Mouse (Mus musculus) intestine, embryonic 16.5 days (tissue): ENCODE results near the gene Olfr324. TPM values are rescaled to one million over a fixed set of nuclear protein-coding genes. Genes with fewer than 3 reads are reported as not detected.

Experiments used
- ATAC-seq: fragments of 200-750 bp; cut with Nextera tagmentation; 2 replicates; pipeline ENCODE4 v1.8.0; 2017; ENCODE audit warnings: moderate TSS enrichment, moderate library complexity
- H3K27ac ChIP-seq: fragments of 300-500 bp; sonication (generic); 2 replicates; pipeline ENCODE4 v1.5.1; 2014; ENCODE audit warnings: mild to moderate bottlenecking, low read length
- H3K27me3 ChIP-seq: fragments of 300-500 bp; sonication (generic); replicated peaks from 2 replicates; pipeline ENCODE4 v1.6.1; 2014; ENCODE audit warnings: low read length, control low read depth, mixed read lengths; ENCODE audit not compliant: control insufficient read depth, insufficient read depth
- H3K36me3 ChIP-seq: fragments of 300-500 bp; sonication (generic); 2 replicates; pipeline ENCODE4 v1.6.1; 2014; ENCODE audit warnings: low read length, control low read depth; ENCODE audit not compliant: control insufficient read depth, insufficient read depth
- H3K4me1 ChIP-seq: fragments of 300-500 bp; sonication (generic); 2 replicates; pipeline ENCODE4 v1.6.1; 2014; ENCODE audit warnings: low read length, control low read depth, mixed read lengths; ENCODE audit not compliant: control insufficient read depth, insufficient read depth
- H3K4me2 ChIP-seq: fragments of 300-500 bp; sonication (generic); 2 replicates; pipeline ENCODE4 v1.6.1; 2014; ENCODE audit warnings: low read depth, low read length, control low read depth
- H3K4me3 ChIP-seq: fragments of 300-500 bp; sonication (generic); 2 replicates; pipeline ENCODE4 v1.5.1; 2014; ENCODE audit warnings: mild to moderate bottlenecking, low read length
- H3K9ac ChIP-seq: fragments of 300-500 bp; sonication (generic); 2 replicates; pipeline ENCODE4 v1.6.1; 2014; ENCODE audit warnings: low read depth, low read length
- H3K9me3 ChIP-seq: fragments of 300-500 bp; sonication (generic); 2 replicates; pipeline ENCODE4 v1.6.1; 2016; ENCODE audit warnings: low read length, control low read depth; ENCODE audit not compliant: control insufficient read depth
- WGBS: fragments of 180-500 bp; shearing (Covaris S2); extraction: QIAGEN DNeasy Blood & Tissue Kit; methylation state at CpG from one replicate; pipeline ENCODE4 v1.1.7; 2014; 5-methylcytosine and 5-hydroxymethylcytosine counted together
- polyA plus RNA-seq: library from polyadenylated mRNA; unstranded; fragments of >200 nt; fragmentation: Nextera tagmentation; extraction: Ambion mirVana; gene quantifications from 2 replicates; pipeline ENCODE4 v1.2.1, GENCODE M21; 2015

The Olfr324 gene
- polyA plus RNA-seq, 1 experiment from 2014 or later = not detected

GRCm38 (mm10) chr11:58643350-58643749, 48.4 kb downstream of the Olfr324 start:
- H3K4me3 ChIP-seq = no peak overlapping the region
- H3K27ac ChIP-seq = no peak overlapping the region
- H3K36me3 ChIP-seq = no peaks in the 10 kb centered on the region
- H3K9me3 ChIP-seq = no peaks in the 10 kb centered on the region
- WGBS = 36% methylated on average over 6 of the region's 6 CpGs
- peaks cover 11% of the 10 kb centered on the region for H3K27me3 ChIP-seq
- no peak for ATAC-seq
- no peak overlapping the region for H3K4me2 ChIP-seq
- peaks cover 7% of the 10 kb centered on the region for H3K4me1 ChIP-seq
- H3K9ac ChIP-seq = no peak overlapping the region

Other genes starting within 250 kb of the Olfr324 start
- 1,405 and 1,451 TPM in 2 replicates for gene Lypd8, start 216.1 kb upstream of the Olfr324 start, polyA plus RNA-seq
- gene 1810065E05Rik, start 174.0 kb upstream of the Olfr324 start, polyA plus RNA-seq = 0.15 and 0.20 TPM in 2 replicates
- not detected in 2 replicates for gene Gm12253, start 162.6 kb upstream of the Olfr324 start, polyA plus RNA-seq
- gene Lypd9, start 142.2 kb upstream of the Olfr324 start, polyA plus RNA-seq = not detected in 2 replicates
- not detected in 2 replicates for gene Olfr30, start 132.8 kb upstream of the Olfr324 start, polyA plus RNA-seq
- not detected in 2 replicates for gene Olfr332, start 102.6 kb upstream of the Olfr324 start, polyA plus RNA-seq
- not detected in 2 replicates for gene Olfr331, start 92.5 kb upstream of the Olfr324 start, polyA plus RNA-seq
- not detected in 2 replicates for gene Olfr330, start 60.3 kb upstream of the Olfr324 start, polyA plus RNA-seq
- gene Olfr329-ps, start 48.7 kb upstream of the Olfr324 start, polyA plus RNA-seq = not detected in 2 replicates
- 0.06 TPM in 1 of 2 replicates, not detected in the other for gene Olfr328, start 39.5 kb upstream of the Olfr324 start, polyA plus RNA-seq
- not detected in 2 replicates for gene Olfr224, start 24.6 kb upstream of the Olfr324 start, polyA plus RNA-seq
- not detected in 2 replicates for gene Olfr325, start 17.4 kb upstream of the Olfr324 start, polyA plus RNA-seq
- gene 2210407C18Rik, start 21.0 kb downstream of the Olfr324 start, polyA plus RNA-seq = 0.51 TPM in 1 of 2 replicates, not detected in the other
- gene Olfr323, start 35.4 kb downstream of the Olfr324 start, polyA plus RNA-seq = not detected in 2 replicates
- 0.12 and 0.27 TPM in 2 replicates for gene Trim58, start 45.4 kb downstream of the Olfr324 start, polyA plus RNA-seq
- gene Olfr322, start 63.7 kb downstream of the Olfr324 start, polyA plus RNA-seq = not detected in 2 replicates
- not detected in 2 replicates for gene Olfr320, start 86.0 kb downstream of the Olfr324 start, polyA plus RNA-seq
- gene Olfr319, start 104.0 kb downstream of the Olfr324 start, polyA plus RNA-seq = not detected in 2 replicates
- not detected in 2 replicates for gene Olfr318, start 128.9 kb downstream of the Olfr324 start, polyA plus RNA-seq
- gene Olfr317, start 144.1 kb downstream of the Olfr324 start, polyA plus RNA-seq = not detected in 2 replicates
- not detected in 2 replicates for gene Olfr316, start 157.6 kb downstream of the Olfr324 start, polyA plus RNA-seq
- gene Olfr315, start 178.1 kb downstream of the Olfr324 start, polyA plus RNA-seq = not detected in 2 replicates
- gene Olfr314, start 187.8 kb downstream of the Olfr324 start, polyA plus RNA-seq = not detected in 2 replicates
- 8.5 and 10.4 TPM in 2 replicates for gene Fam183b, start 206.8 kb downstream of the Olfr324 start, polyA plus RNA-seq
- gene Olfr313, start 219.9 kb downstream of the Olfr324 start, polyA plus RNA-seq = not detected in 2 replicates
- gene Olfr312, start 234.1 kb downstream of the Olfr324 start, polyA plus RNA-seq = not detected in 2 replicates
- not detected in 2 replicates for gene Olfr311, start 244.1 kb downstream of the Olfr324 start, polyA plus RNA-seq